Mouse (Mus musculus) bone marrow, adult 2 months (tissue): ENCODE data around the gene Gpr149. TPM values are rescaled to one million over a fixed set of nuclear protein-coding genes. Genes with fewer than 3 reads are reported as not detected.

ENCODE experiments used
- H3K27ac ChIP-seq: fragments of 200-500 bp; 2 replicates; pipeline ENCODE4 v1.5.1; 2012; ENCODE audit warnings: low read depth, mild to moderate bottlenecking, control low read depth, inconsistent platforms, low read length; ENCODE audit not compliant: control insufficient read depth, poor library complexity, insufficient read depth
- H3K4me1 ChIP-seq: fragments of 200-500 bp; 2 replicates; pipeline ENCODE4 v1.6.1; 2011; ENCODE audit warnings: low read length; ENCODE audit not compliant: control insufficient read depth, insufficient read depth
- H3K4me3 ChIP-seq: fragments of 200-500 bp; replicated peaks from 2 replicates; pipeline ENCODE3; 2011; ENCODE audit warnings: mild to moderate bottlenecking, low read depth, low read length, control low read depth; ENCODE audit not compliant: control insufficient read depth
- CTCF ChIP-seq: fragments of 200-500 bp; IDR thresholded peaks from 2 replicates; pipeline ENCODE4 v1.5.1; 2011; ENCODE audit warnings: low read length, control low read depth; ENCODE audit not compliant: control insufficient read depth, insufficient read depth
- POLR2A ChIP-seq: fragments of 200-500 bp; IDR thresholded peaks from 2 replicates; pipeline ENCODE4 v1.6.1; 2011; ENCODE audit warnings: low read depth, mild to moderate bottlenecking, control low read depth, low read length, borderline replicate concordance; ENCODE audit not compliant: control insufficient read depth
- WGBS: fragments of 180-500 bp; shearing (Covaris S2); methylation state at CpG from one replicate; pipeline ENCODE4 v1.1.7; 2018; 5-methylcytosine and 5-hydroxymethylcytosine counted together
- polyA plus RNA-seq: library from polyadenylated mRNA; stranded (reverse); fragments of >200 nt; gene quantifications from 2 replicates; pipeline ENCODE4 v1.2.4, GENCODE M21; 2011; ENCODE audit warnings: low replicate concordance; ENCODE audit not compliant: missing spikeins, insufficient read depth, insufficient read length

The Gpr149 gene
- polyA plus RNA-seq = not detected in 2 replicates

- 80% methylated on average over 1 of the region's 1 CpGs for WGBS
Observed at GRCm38 (mm10) chr3:62604973-62605372, at the start of gene Gpr149. TSS of gene Gpr149 (minus strand) at chr3:62605140.

GRCm38 (mm10) chr3:62650551-62650950, 45.6 kb upstream of the Gpr149 start:
- 78% methylated on average over 1 of the region's 1 CpGs for WGBS
- Histone ChIP-seq H3K4me1 (no peaks in the 10 kb centered on the region), H3K27ac (no peak overlapping the region), H3K4me3 (no peak overlapping the region)
- TF ChIP-seq POLR2A (no peak), CTCF (no peak)

More at GRCm38 (mm10) chr3:62604973-62605372, at the start of gene Gpr149:
- no peaks in the 10 kb centered on the region for H3K4me1 ChIP-seq
- TF ChIP-seq POLR2A (no peak), CTCF (no peak)
- no peak within 1 kb of the TSS for H3K27ac ChIP-seq
- H3K4me3 ChIP-seq = no peak within 1 kb of the TSS

GRCm38 (mm10) chr3:62610861-62611260, 5.9 kb upstream of the Gpr149 start:
- Histone ChIP-seq H3K27ac (no peak overlapping the region), H3K4me1 (no peaks in the 10 kb centered on the region), H3K4me3 (no peak overlapping the region)
- TF ChIP-seq POLR2A (no peak), CTCF (no peak)
- 48% methylated on average over 3 of the region's 3 CpGs for WGBS

GRCm38 (mm10) chr3:62605931-62606330, 991 bp upstream of the Gpr149 start:
- Histone ChIP-seq H3K4me1 (no peaks in the 10 kb centered on the region), H3K27ac (no peak overlapping the region), H3K4me3 (no peak overlapping the region)
- WGBS = 61% methylated on average over 2 of the region's 2 CpGs
- TF ChIP-seq CTCF (no peak), POLR2A (no peak)

GRCm38 (mm10) chr3:62604047-62604391, 921 bp downstream of the Gpr149 start:
- no peak overlapping the region for H3K4me3 ChIP-seq
- 14% methylated on average over 10 of the region's 10 CpGs for WGBS
- H3K27ac ChIP-seq = no peak overlapping the region
- TF ChIP-seq POLR2A = no peak
- TF ChIP-seq CTCF = no peak
- no peaks in the 10 kb centered on the region for H3K4me1 ChIP-seq

- 2% methylated on average over 40 of the region's 40 CpGs for WGBS
- H3K27ac ChIP-seq = no peak overlapping the region
- TF ChIP-seq POLR2A (no peak), CTCF (no peak)
- H3K4me1 ChIP-seq = no peaks in the 10 kb centered on the region
- H3K4me3 ChIP-seq = no peak overlapping the region
Observed at GRCm38 (mm10) chr3:62603231-62604046, 1.5 kb downstream of the Gpr149 start.

- no peak for TF ChIP-seq POLR2A
- no peak for TF ChIP-seq CTCF
- Histone ChIP-seq H3K4me3 (no peak overlapping the region), H3K4me1 (no peaks in the 10 kb centered on the region), H3K27ac (no peak overlapping the region)
- 73% methylated on average over 9 of the region's 9 CpGs for WGBS
Observed at GRCm38 (mm10) chr3:62602466-62602865, 2.5 kb downstream of the Gpr149 start.

- Histone ChIP-seq H3K4me3 (no peak overlapping the region), H3K27ac (no peak overlapping the region), H3K4me1 (no peaks in the 10 kb centered on the region)
- WGBS = 26% methylated on average over 7 of the region's 7 CpGs
- TF ChIP-seq POLR2A = no peak
- no peak for TF ChIP-seq CTCF
Observed at GRCm38 (mm10) chr3:62594842-62595241, 10.1 kb downstream of the Gpr149 start.
